Mouse (Mus musculus) erythroblast, embryonic 14.5 days (primary cell): ENCODE data around the gene Palm. TPM values are rescaled to one million over a fixed set of nuclear protein-coding genes. Genes with fewer than 3 reads are reported as not detected.

Source experiments
- H3K27me3 ChIP-seq: 2 replicates; pipeline ENCODE4 v1.6.1; 2012; ENCODE audit warnings: inconsistent platforms; ENCODE audit not compliant: control insufficient read depth
- H3K36me3 ChIP-seq: 2 replicates; pipeline ENCODE4 v1.6.1; 2012; ENCODE audit warnings: mild to moderate bottlenecking, inconsistent platforms; ENCODE audit not compliant: control insufficient read depth
- H3K4me1 ChIP-seq: 2 replicates; pipeline ENCODE4 v1.6.1; 2012; ENCODE audit warnings: inconsistent platforms; ENCODE audit not compliant: control insufficient read depth
- H3K4me3 ChIP-seq: replicated peaks from 2 replicates; pipeline ENCODE3; 2012; ENCODE audit warnings: moderate library complexity, mild to moderate bottlenecking, inconsistent platforms
- H3K9me3 ChIP-seq: 2 replicates; pipeline ENCODE4 v1.6.1; 2012; ENCODE audit warnings: low read length, inconsistent platforms, mixed read lengths; ENCODE audit not compliant: control insufficient read depth
- GATA1 ChIP-seq: IDR thresholded peaks from 2 replicates; pipeline ENCODE4 v1.6.1; 2012; ENCODE audit warnings: low read length, inconsistent platforms, mixed read lengths
- TAL1 ChIP-seq: IDR thresholded peaks from 3 replicates; pipeline ENCODE4 v1.6.1; 2012; ENCODE audit warnings: low read length, inconsistent platforms, mixed read lengths
- polyA plus RNA-seq: library from polyadenylated mRNA; stranded (reverse); fragments of >175 nt; gene quantifications from 2 replicates; pipeline ENCODE4 v1.2.3, GENCODE M21; 2012

Palm gene
- polyA plus RNA-seq, 1 experiment, result 0.52 TPM

DNA sequence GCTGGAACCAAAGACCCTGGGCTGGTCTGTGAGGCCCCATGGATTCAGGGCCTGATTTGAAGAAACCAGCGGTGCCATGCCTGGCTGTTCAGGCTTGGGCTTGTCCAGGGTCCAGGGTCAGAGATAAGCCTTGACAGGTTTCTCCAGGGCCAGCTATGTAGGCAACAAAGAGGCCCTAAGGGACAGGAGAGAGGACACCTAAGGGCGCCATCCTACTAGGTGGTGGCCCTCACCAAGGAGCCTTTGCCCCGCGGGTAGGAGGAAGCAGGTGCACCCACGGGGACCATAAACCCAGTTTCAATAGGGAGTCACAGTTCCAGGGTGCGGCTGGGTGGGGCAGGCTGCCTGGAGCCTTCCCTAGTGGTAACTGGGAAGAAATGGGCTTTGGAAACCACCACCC, 29.6 kb downstream of the Palm start:
- no peak for TF ChIP-seq GATA1
- TF ChIP-seq TAL1, result no peak
- H3K36me3 ChIP-seq, result no peaks in the 10 kb centered on the region
- H3K4me3 ChIP-seq, result no peak overlapping the region
- H3K4me1 ChIP-seq, result peaks cover 24% of the 10 kb centered on the region
- H3K27me3 ChIP-seq, result no peaks in the 10 kb centered on the region; the same call in 1 of the 2 replicates
- H3K9me3 ChIP-seq, result no peaks in the 10 kb centered on the region

DNA sequence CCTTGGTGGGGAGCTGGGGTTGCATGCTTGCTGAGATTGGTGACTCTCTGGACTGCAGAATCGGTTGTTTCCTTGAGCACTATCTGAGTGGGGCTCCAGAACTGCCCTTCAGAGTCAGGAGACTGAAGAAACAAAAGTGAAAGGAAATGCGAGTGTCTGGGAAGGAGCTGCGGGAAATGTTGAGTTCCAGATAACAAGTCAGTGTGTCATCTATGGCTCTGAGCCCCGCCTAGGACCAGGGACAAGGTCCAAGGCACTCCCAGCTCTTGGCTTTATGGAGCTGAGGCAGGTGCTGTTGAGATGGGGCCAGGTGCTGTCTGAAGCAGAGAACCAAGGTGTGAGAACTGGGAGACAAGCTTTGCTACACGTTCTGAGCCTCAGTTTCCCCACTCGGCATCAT, 31.0 kb downstream of the Palm start:
- H3K4me3 ChIP-seq, result no peak overlapping the region
- peaks cover 17% of the 10 kb centered on the region for H3K4me1 ChIP-seq
- H3K36me3 ChIP-seq, result no peaks in the 10 kb centered on the region
- TF ChIP-seq GATA1 (no peak), TAL1 (no peak)
- H3K27me3 ChIP-seq, result no peaks in the 10 kb centered on the region; the same call in none of the 2 replicates
- H3K9me3 ChIP-seq, result no peaks in the 10 kb centered on the region

DNA sequence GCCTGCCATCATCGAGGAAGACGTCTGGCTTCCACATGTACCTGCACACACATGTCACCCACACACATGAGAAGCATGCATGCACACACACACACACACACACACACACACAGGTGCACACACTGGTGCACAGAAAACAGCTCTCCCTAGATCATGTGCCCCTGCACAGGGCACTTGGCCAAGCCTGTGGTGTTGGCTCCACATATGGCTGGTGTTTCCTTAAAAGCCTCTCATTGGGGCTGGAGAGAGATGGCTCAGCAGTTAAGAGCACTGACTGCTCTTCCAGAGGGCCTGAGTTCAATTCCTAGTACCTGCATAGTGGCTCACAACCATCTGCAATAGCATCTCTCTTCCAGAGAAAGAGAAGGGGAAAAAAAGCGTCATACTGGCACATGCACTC, 38.2 kb downstream of the Palm start:
- Histone ChIP-seq H3K27me3 (no peaks in the 10 kb centered on the region; the same call in none of the 2 replicates), H3K36me3 (no peaks in the 10 kb centered on the region), H3K9me3 (no peaks in the 10 kb centered on the region), H3K4me1 (peaks cover 3% of the 10 kb centered on the region; the same call in 1 of the 2 replicates), H3K4me3 (no peak overlapping the region)
- TF ChIP-seq GATA1 (no peak), TAL1 (0 out of 3 replicates have a peak, but pooled peaks have one; percentile 21)

DNA sequence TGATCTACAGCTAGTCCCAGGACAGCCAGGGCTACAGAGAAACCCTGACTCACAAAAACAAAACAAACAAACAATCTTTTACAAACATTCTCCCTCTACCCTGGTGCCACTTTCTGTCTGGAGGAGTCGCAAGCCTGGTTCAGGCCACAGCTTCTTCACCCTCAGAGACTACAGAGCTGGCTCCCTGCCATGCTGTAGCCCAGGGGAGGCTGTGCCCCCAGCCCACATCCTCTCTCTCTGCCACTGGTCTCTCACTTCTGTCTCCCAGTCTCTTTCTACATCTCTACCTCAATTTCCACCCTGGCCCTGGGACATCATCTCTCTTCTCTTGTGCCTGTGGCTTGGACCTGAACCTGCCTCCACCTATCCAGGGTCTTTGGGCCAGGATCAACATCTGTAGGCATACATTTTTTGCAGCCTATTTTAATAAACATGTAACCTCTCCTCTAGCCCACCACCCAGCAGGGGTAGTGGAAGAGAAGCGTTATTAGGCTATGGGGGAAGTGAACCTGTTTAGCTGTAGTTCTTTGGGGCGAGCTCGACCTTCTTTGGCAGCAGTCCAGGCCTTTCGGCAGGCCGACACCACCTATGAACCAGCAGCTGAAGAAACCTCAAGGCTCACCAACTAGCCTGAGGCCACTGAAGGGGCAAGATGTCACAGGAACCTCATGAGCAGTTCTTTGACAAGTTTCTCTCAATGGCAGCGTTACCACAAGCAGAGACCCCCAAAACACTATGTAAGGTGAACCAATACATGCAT, 38.8 kb downstream of the Palm start:
- Histone ChIP-seq H3K27me3 (no peaks in the 10 kb centered on the region; the same call in none of the 2 replicates), H3K4me1 (peaks cover 3% of the 10 kb centered on the region; the same call in 1 of the 2 replicates), H3K36me3 (no peaks in the 10 kb centered on the region), H3K4me3 (no peak overlapping the region), H3K9me3 (no peaks in the 10 kb centered on the region; the same call in 1 of the 2 replicates)
- no peak for TF ChIP-seq GATA1
- no peak for TF ChIP-seq TAL1

DNA sequence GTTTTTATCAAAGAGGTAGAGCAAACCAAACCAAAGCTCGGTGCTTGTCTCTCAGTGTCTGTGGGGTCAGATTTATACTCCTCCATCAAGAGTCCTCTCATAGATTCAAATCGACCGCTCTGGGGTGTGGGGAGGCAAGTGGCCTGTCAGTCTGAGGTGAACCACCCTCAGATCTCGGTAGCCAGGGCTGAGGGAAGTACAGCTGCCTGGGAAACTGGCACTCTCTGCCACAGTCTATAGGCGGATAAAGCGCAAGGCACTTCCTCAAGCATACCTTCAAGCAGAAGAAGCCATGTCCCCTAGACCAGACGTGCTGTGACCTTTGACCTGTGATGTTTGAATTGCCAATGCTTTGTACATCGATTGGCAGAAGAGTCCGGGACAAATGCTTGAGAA, 39.4 kb downstream of the Palm start:
- TF ChIP-seq GATA1, result no peak
- no peak for TF ChIP-seq TAL1
- Histone ChIP-seq H3K36me3 (no peaks in the 10 kb centered on the region), H3K9me3 (no peaks in the 10 kb centered on the region; the same call in 1 of the 2 replicates), H3K4me1 (peaks cover 3% of the 10 kb centered on the region; the same call in 1 of the 2 replicates), H3K27me3 (no peaks in the 10 kb centered on the region; the same call in none of the 2 replicates), H3K4me3 (no peak overlapping the region)

DNA sequence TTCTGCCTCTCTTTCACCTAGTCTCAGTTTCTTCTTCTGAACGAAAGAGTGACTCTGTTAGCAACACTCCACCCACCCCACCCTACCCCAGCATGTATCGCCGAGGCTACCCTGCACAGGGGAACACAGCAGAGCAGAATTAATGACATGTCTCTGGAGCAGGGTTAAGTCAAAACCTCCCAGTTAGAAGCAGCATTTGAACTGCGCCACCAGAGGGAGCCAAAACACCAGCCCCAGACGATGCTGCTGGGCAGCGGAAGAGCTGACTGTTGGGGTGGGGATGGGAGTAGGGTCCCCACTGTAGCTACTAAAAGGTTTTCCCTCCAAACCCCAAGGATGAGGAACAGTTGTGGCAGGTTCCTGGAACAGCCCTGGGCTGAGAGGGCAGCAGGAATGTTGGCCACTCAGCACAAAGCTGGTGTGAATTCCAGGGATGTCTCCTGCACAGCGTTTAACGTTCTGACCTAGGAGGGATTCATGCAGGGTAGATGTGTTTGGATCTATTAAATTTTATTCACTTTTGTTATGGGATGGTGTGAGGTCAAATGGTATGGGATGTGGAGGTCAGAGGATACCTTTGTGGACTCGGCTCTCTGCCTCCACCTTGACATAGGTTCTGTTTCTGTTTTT, 41.5 kb downstream of the Palm start:
- Histone ChIP-seq H3K9me3 (no peaks in the 10 kb centered on the region; the same call in 1 of the 2 replicates), H3K36me3 (no peaks in the 10 kb centered on the region), H3K4me1 (peaks cover 3% of the 10 kb centered on the region; the same call in 1 of the 2 replicates), H3K27me3 (peaks cover under 1% of the 10 kb centered on the region), H3K4me3 (no peak overlapping the region)
- TF ChIP-seq GATA1 (no peak), TAL1 (no peak)

DNA sequence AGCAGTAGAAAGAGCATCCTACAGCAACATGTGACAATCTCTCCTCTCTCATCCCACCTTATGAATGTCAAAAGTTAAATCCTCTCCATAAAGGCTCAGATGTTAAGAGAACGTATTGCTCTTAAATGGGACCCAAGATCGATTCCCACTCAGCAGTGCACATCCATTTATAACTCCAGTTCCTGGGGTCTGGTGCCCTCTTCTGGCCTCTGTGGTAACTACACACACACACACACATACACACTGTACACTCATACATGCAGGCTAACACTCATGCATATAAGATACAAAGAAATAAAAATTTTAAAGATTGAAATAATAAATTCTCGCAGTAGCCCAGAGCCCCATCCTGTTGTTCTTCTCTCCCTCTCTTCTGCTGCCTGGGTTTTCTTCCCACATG, 43.5 kb downstream of the Palm start:
- peaks cover 13% of the 10 kb centered on the region for H3K27me3 ChIP-seq
- peaks cover 10% of the 10 kb centered on the region for H3K4me1 ChIP-seq
- no peaks in the 10 kb centered on the region; the same call in 1 of the 2 replicates for H3K9me3 ChIP-seq
- H3K36me3 ChIP-seq, result no peaks in the 10 kb centered on the region
- TF ChIP-seq GATA1 (no peak), TAL1 (no peak)
- H3K4me3 ChIP-seq, result no peak overlapping the region

DNA sequence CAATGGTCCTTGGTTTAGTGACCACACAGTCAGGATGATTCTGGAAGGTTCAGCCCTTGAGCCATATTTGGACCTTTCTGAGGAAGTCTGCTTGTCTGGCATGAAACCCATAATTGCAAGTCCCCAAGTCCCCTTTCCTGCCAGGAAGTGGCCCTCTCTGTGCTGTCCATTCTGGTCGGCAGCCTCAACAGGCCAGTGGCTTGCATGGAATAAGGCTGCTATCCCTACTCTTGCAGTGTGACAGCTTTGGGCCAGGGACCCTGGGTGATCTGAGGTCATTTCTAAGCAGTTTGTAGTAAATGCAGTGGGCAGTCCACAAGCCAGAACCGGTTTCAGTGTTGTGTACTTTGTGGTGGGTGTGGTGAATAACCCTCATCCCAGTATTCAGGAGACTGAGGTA, 44.8 kb downstream of the Palm start:
- H3K4me1 ChIP-seq, result peaks cover 10% of the 10 kb centered on the region
- TF ChIP-seq TAL1, result no peak
- TF ChIP-seq GATA1, result no peak
- H3K9me3 ChIP-seq, result no peaks in the 10 kb centered on the region; the same call in 1 of the 2 replicates
- H3K36me3 ChIP-seq, result no peaks in the 10 kb centered on the region
- H3K27me3 ChIP-seq, result peaks cover 13% of the 10 kb centered on the region
- H3K4me3 ChIP-seq, result no peak overlapping the region

DNA sequence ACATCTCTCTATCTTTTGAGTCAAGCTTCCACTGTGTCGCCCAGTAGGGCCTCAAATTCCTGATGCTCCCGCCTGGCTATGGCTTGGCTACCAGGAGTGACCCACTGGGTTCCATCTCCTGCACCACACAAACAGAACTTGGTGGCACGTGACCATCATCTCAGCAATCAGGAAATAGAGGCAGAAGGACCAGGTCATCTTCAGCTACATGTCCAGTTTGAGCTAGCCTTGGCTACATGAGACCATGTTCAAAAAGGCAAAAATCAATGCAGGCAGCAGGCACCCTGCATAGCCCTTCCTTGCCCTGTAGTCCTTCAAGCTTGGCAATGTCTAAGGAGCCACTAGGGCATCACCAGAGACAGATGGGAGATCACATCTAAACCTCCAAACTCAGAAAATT, 46.7 kb downstream of the Palm start:
- H3K4me1 ChIP-seq, result peaks cover 8% of the 10 kb centered on the region
- H3K9me3 ChIP-seq, result no peaks in the 10 kb centered on the region; the same call in 1 of the 2 replicates
- TF ChIP-seq GATA1 (no peak), TAL1 (no peak)
- H3K27me3 ChIP-seq, result peaks cover 13% of the 10 kb centered on the region
- H3K36me3 ChIP-seq, result no peaks in the 10 kb centered on the region
- no peak overlapping the region for H3K4me3 ChIP-seq
